Mouse (Mus musculus) kidney, embryonic 15.5 days (tissue): ENCODE results near the gene Crmp1. TPM values are rescaled to one million over a fixed set of nuclear protein-coding genes. Genes with fewer than 3 reads are reported as not detected.
A peak's percentile ranks its signal among the peaks of the same experiment; 100 is the strongest.

Experiments
- ATAC-seq: fragments of 200-750 bp; cut with Nextera tagmentation; replicated peaks from 2 replicates; pipeline ENCODE4 v1.8.0; 2017; ENCODE audit warnings: moderate TSS enrichment; ENCODE audit not compliant: low FRiP score
- H3K27ac ChIP-seq: fragments of 300-500 bp; sonication (generic); 2 replicates; pipeline ENCODE4 v1.5.1; 2015; ENCODE audit warnings: mild to moderate bottlenecking, inconsistent platforms
- H3K27me3 ChIP-seq: fragments of 300-500 bp; sonication (generic); 2 replicates; pipeline ENCODE4 v1.6.1; 2015; ENCODE audit warnings: inconsistent platforms
- H3K36me3 ChIP-seq: fragments of 300-500 bp; sonication (generic); 2 replicates; pipeline ENCODE4 v1.6.1; 2015; ENCODE audit warnings: inconsistent platforms
- H3K4me1 ChIP-seq: fragments of 300-500 bp; sonication (generic); 2 replicates; pipeline ENCODE4 v1.6.1; 2015; ENCODE audit warnings: inconsistent platforms
- H3K4me2 ChIP-seq: fragments of 300-500 bp; sonication (generic); 2 replicates; pipeline ENCODE4 v1.6.1; 2015; ENCODE audit warnings: moderate library complexity, mild to moderate bottlenecking, inconsistent platforms
- H3K4me3 ChIP-seq: fragments of 300-500 bp; sonication (generic); replicated peaks from 2 replicates; pipeline ENCODE4 v1.5.1; 2015; ENCODE audit warnings: mild to moderate bottlenecking, inconsistent platforms
- H3K9ac ChIP-seq: fragments of 300-500 bp; sonication (generic); 2 replicates; pipeline ENCODE4 v1.6.1; 2015; ENCODE audit warnings: mild to moderate bottlenecking, inconsistent platforms
- H3K9me3 ChIP-seq: fragments of 300-500 bp; sonication (generic); replicated peaks from 2 replicates; pipeline ENCODE4 v1.6.1; 2016; ENCODE audit warnings: inconsistent platforms
- WGBS: fragments of 180-500 bp; shearing (Covaris S2); methylation state at CpG from one replicate; pipeline ENCODE4 v1.1.7; 2015; ENCODE audit warnings: mixed read lengths; 5-methylcytosine and 5-hydroxymethylcytosine counted together
- polyA plus RNA-seq: library from polyadenylated mRNA; unstranded; fragments of >200 nt; fragmentation: Nextera tagmentation; extraction: Ambion mirVana; gene quantifications from 2 replicates; pipeline ENCODE4 v1.2.1, GENCODE M21; 2015

Crmp1 gene
- polyA plus RNA-seq, 1 experiment from 2014 or later: 18.2 TPM

GRCm38 (mm10) chr5:37215276-37215675, 26.5 kb upstream of the Crmp1 start:
- Histone ChIP-seq H3K27ac (no peak overlapping the region), H3K9me3 (no peaks in the 10 kb centered on the region), H3K36me3 (no peaks in the 10 kb centered on the region), H3K4me3 (no peak overlapping the region), H3K9ac (no peak overlapping the region), H3K4me2 (no peak overlapping the region), H3K4me1 (no peaks in the 10 kb centered on the region), H3K27me3 (no peaks in the 10 kb centered on the region)
- no peak for ATAC-seq
- 78% methylated on average over 7 of the region's 7 CpGs for WGBS

- no peaks in the 10 kb centered on the region for H3K36me3 ChIP-seq
- no peaks in the 10 kb centered on the region; the same call in 1 of the 2 replicates for H3K27me3 ChIP-seq
- H3K4me1 ChIP-seq: no peaks in the 10 kb centered on the region
- no peak overlapping the region for H3K4me2 ChIP-seq
- H3K9me3 ChIP-seq: no peaks in the 10 kb centered on the region
- ATAC-seq: no peak
- 37% methylated on average over 5 of the region's 5 CpGs for WGBS
- no peak overlapping the region for H3K9ac ChIP-seq
- no peak overlapping the region for H3K27ac ChIP-seq
- H3K4me3 ChIP-seq: no peak overlapping the region
Observed at GRCm38 (mm10) chr5:37219615-37220014, 22.1 kb upstream of the Crmp1 start.

- 86% methylated on average over 5 of the region's 5 CpGs for whole genome bisulfite sequencing
- Histone ChIP-seq H3K27ac (no peak overlapping the region), H3K4me1 (no peaks in the 10 kb centered on the region), H3K36me3 (no peaks in the 10 kb centered on the region), H3K4me3 (no peak overlapping the region), H3K27me3 (no peaks in the 10 kb centered on the region; the same call in 1 of the 2 replicates), H3K4me2 (no peak overlapping the region), H3K9ac (no peak overlapping the region), H3K9me3 (no peaks in the 10 kb centered on the region)
- no peak for ATAC-seq
Observed at GRCm38 (mm10) chr5:37220575-37220974, 21.2 kb upstream of the Crmp1 start.

GRCm38 (mm10) chr5:37221563-37221962, 20.2 kb upstream of the Crmp1 start:
- Histone ChIP-seq H3K36me3 (no peaks in the 10 kb centered on the region), H3K4me1 (no peaks in the 10 kb centered on the region), H3K9ac (no peak overlapping the region), H3K4me2 (no peak overlapping the region), H3K9me3 (no peaks in the 10 kb centered on the region), H3K27ac (no peak overlapping the region), H3K4me3 (no peak overlapping the region), H3K27me3 (no peaks in the 10 kb centered on the region; the same call in 1 of the 2 replicates)
- no peak for ATAC-seq
- 39% methylated on average over 6 of the region's 6 CpGs for WGBS

GRCm38 (mm10) chr5:37222316-37222715, 19.4 kb upstream of the Crmp1 start:
- Histone ChIP-seq H3K27ac (no peak overlapping the region), H3K9me3 (no peaks in the 10 kb centered on the region), H3K9ac (no peak overlapping the region), H3K4me3 (no peak overlapping the region), H3K36me3 (no peaks in the 10 kb centered on the region), H3K4me1 (no peaks in the 10 kb centered on the region), H3K4me2 (no peak overlapping the region), H3K27me3 (no peaks in the 10 kb centered on the region; the same call in 1 of the 2 replicates)
- 57% methylated on average over 8 of the region's 8 CpGs for WGBS
- ATAC-seq: no peak

GRCm38 (mm10) chr5:37225708-37226107, 16.0 kb upstream of the Crmp1 start:
- WGBS: 43% methylated on average over 1 of the region's 1 CpGs

GRCm38 (mm10) chr5:37227956-37228680, 13.6 kb upstream of the Crmp1 start:
- Histone ChIP-seq H3K9me3 (no peaks in the 10 kb centered on the region), H3K9ac (no peak overlapping the region), H3K4me1 (0 out of 2 replicates have a peak, but pooled peaks cover 3% of the 10 kb centered on the region), H3K4me2 (no peak overlapping the region), H3K27me3 (peaks cover 10% of the 10 kb centered on the region; the same call in 1 of the 2 replicates), H3K27ac (no peak overlapping the region), H3K4me3 (no peak overlapping the region), H3K36me3 (no peaks in the 10 kb centered on the region)
- ATAC-seq: no peak
- 36% methylated on average over 6 of the region's 6 CpGs for WGBS

More at GRCm38 (mm10) chr5:37225708-37226107, 16.0 kb upstream of the Crmp1 start:
- Histone ChIP-seq H3K36me3 (no peaks in the 10 kb centered on the region), H3K27me3 (peaks cover 10% of the 10 kb centered on the region; the same call in 1 of the 2 replicates), H3K27ac (no peak overlapping the region), H3K4me2 (no peak overlapping the region), H3K4me3 (no peak overlapping the region), H3K9me3 (no peaks in the 10 kb centered on the region), H3K9ac (no peak overlapping the region), H3K4me1 (0 out of 2 replicates have a peak, but pooled peaks cover 3% of the 10 kb centered on the region)
- no peak for ATAC-seq

GRCm38 (mm10) chr5:37228894-37229293, 12.8 kb upstream of the Crmp1 start:
- WGBS: 59% methylated on average over 7 of the region's 7 CpGs
- H3K9me3 ChIP-seq: no peaks in the 10 kb centered on the region
- no peak overlapping the region for H3K9ac ChIP-seq
- no peak overlapping the region for H3K4me2 ChIP-seq
- H3K4me3 ChIP-seq: no peak overlapping the region
- H3K27me3 ChIP-seq: peaks cover 12% of the 10 kb centered on the region
- H3K27ac ChIP-seq: no peak overlapping the region
- no peak for ATAC-seq
- H3K36me3 ChIP-seq: no peaks in the 10 kb centered on the region
- 0 out of 2 replicates have a peak, but pooled peaks cover 3% of the 10 kb centered on the region for H3K4me1 ChIP-seq

- H3K27ac ChIP-seq: no peak overlapping the region
- peaks cover 36% of the 10 kb centered on the region for H3K27me3 ChIP-seq
- H3K9ac ChIP-seq: no peak overlapping the region
- no peak overlapping the region for H3K4me3 ChIP-seq
- WGBS: 40% methylated on average over 9 of the region's 9 CpGs
- no peak for ATAC-seq
- 0 out of 2 replicates have a peak, but pooled peaks cover 2% of the 10 kb centered on the region for H3K4me1 ChIP-seq
- no peak overlapping the region for H3K4me2 ChIP-seq
- H3K36me3 ChIP-seq: no peaks in the 10 kb centered on the region
- H3K9me3 ChIP-seq: no peaks in the 10 kb centered on the region
Observed at GRCm38 (mm10) chr5:37233010-37233557, 8.7 kb upstream of the Crmp1 start.

GRCm38 (mm10) chr5:37238654-37239053, 3.1 kb upstream of the Crmp1 start:
- no peaks in the 10 kb centered on the region for H3K36me3 ChIP-seq
- H3K27ac ChIP-seq: no peak overlapping the region
- peaks cover 75% of the 10 kb centered on the region for H3K27me3 ChIP-seq
- no peak for ATAC-seq
- H3K4me1 ChIP-seq: peaks cover 14% of the 10 kb centered on the region
- 55% methylated on average over 2 of the region's 2 CpGs for WGBS
- no peak overlapping the region for H3K9ac ChIP-seq
- H3K4me2 ChIP-seq: no peak overlapping the region
- H3K9me3 ChIP-seq: no peaks in the 10 kb centered on the region
- no peak overlapping the region for H3K4me3 ChIP-seq

- 3% methylated on average over 5 of the region's 5 CpGs for WGBS
- no peaks in the 10 kb centered on the region for H3K9me3 ChIP-seq
Observed at GRCm38 (mm10) chr5:37240550-37240949, 1.2 kb upstream of the Crmp1 start.

GRCm38 (mm10) chr5:37241224-37241623, 516 bp upstream of the Crmp1 start:
- H3K4me2 ChIP-seq: peak overlapping the region; percentile 75
- H3K4me1 ChIP-seq: peaks cover 39% of the 10 kb centered on the region
- H3K9me3 ChIP-seq: no peaks in the 10 kb centered on the region
- H3K36me3 ChIP-seq: no peaks in the 10 kb centered on the region
- H3K27ac ChIP-seq: no peak overlapping the region
- H3K4me3 ChIP-seq: peak overlapping the region; percentile 44; the same call in 1 of the 2 replicates
- no peak overlapping the region for H3K9ac ChIP-seq
- no peak for ATAC-seq
- peaks cover 86% of the 10 kb centered on the region for H3K27me3 ChIP-seq
- whole genome bisulfite sequencing: 17% methylated on average over 9 of the region's 9 CpGs

More at GRCm38 (mm10) chr5:37240550-37240949, 1.2 kb upstream of the Crmp1 start:
- Histone ChIP-seq H3K4me3 (no peak overlapping the region), H3K36me3 (no peaks in the 10 kb centered on the region), H3K27ac (no peak overlapping the region), H3K27me3 (peaks cover 79% of the 10 kb centered on the region), H3K4me1 (peaks cover 32% of the 10 kb centered on the region), H3K4me2 (no peak overlapping the region), H3K9ac (no peak overlapping the region)
- no peak for ATAC-seq
